Mouse (Mus musculus) CH12.LX (cell line): ENCODE data around the gene R3hdm2. TPM values are rescaled to one million over a fixed set of nuclear protein-coding genes. Genes with fewer than 3 reads are reported as not detected.

Source experiments
- DNase-seq: peaks from one replicate; pipeline ENCODE4 v3.0.0-alpha.2; 2013; ENCODE audit errors: extremely low read depth
- H3K27ac ChIP-seq: 2 replicates; pipeline ENCODE4 v1.5.1; 2012; ENCODE audit warnings: low read depth, mild to moderate bottlenecking, control low read depth, moderate library complexity; ENCODE audit not compliant: insufficient read depth
- H3K27me3 ChIP-seq: replicated peaks from 2 replicates; pipeline ENCODE3; 2012; ENCODE audit warnings: inconsistent platforms
- H3K36me3 ChIP-seq, 2 experiments: replicated peaks in 1 of 2; 2 replicates each; pipeline versions ENCODE3 to v1.6.1; 2012; ENCODE audit warnings: inconsistent platforms in 1 of 2, low read length in 1 of 2, mild to moderate bottlenecking in 1 of 2, mixed read lengths in 1 of 2, moderate library complexity in 1 of 2; ENCODE audit not compliant: control insufficient read depth in 1 of 2, insufficient read depth in 1 of 2
- H3K4me1 ChIP-seq, 2 experiments: 2 replicates each; pipeline ENCODE4 v1.6.1; 2012; ENCODE audit warnings: inconsistent platforms in 1 of 2, moderate library complexity in 1 of 2; ENCODE audit not compliant: insufficient read depth in 2 of 2, control insufficient read depth in 1 of 2
- H3K4me2 ChIP-seq: 2 replicates; pipeline ENCODE4 v1.6.1; 2012; ENCODE audit warnings: low read depth, mild to moderate bottlenecking, control low read depth; ENCODE audit not compliant: poor library complexity, insufficient read depth, severe bottlenecking
- H3K4me3 ChIP-seq, 3 experiments: fragments of 150-350 bp in 1 of 3; sonication (generic) in 1 of 3; replicated peaks in 1 of 3; 2 replicates each; pipeline versions ENCODE3 to v1.5.1; 2011 to 2012; ENCODE audit warnings: low read depth in 2 of 3, low read length in 2 of 3, mild to moderate bottlenecking in 2 of 3, moderate library complexity in 2 of 3, control low read depth in 1 of 3, improper control_type of control experiment in 1 of 3, inconsistent platforms in 1 of 3, mixed read lengths in 1 of 3; ENCODE audit not compliant: poor library complexity in 1 of 3
- H3K79me2 ChIP-seq: replicated peaks from 2 replicates; pipeline ENCODE4 v1.6.1; 2012; ENCODE audit warnings: mild to moderate bottlenecking, moderate library complexity; ENCODE audit not compliant: control insufficient read depth, poor library complexity, insufficient read depth, severe bottlenecking; ENCODE audit errors: extremely low read depth
- H3K9ac ChIP-seq: 2 replicates; pipeline ENCODE4 v1.6.1; 2012; ENCODE audit warnings: low read depth, mild to moderate bottlenecking, control low read depth, moderate library complexity; ENCODE audit not compliant: insufficient read depth
- H3K9me3 ChIP-seq: replicated peaks from 2 replicates; pipeline ENCODE3; 2012; ENCODE audit warnings: low read length, inconsistent platforms, mixed read lengths
- CHD2 ChIP-seq: IDR thresholded peaks from 2 replicates; pipeline ENCODE4 v1.6.1; 2011; ENCODE audit warnings: low read length, improper control_type of control experiment
- CTCF ChIP-seq, 2 experiments: IDR thresholded peaks in 1 of 2; conservative IDR thresholded peaks in 1 of 2; 2 replicates each; pipeline ENCODE4 v1.5.1; 2011 to 2012; ENCODE audit warnings: low read depth in 2 of 2, low read length in 2 of 2, improper control_type of control experiment in 1 of 2, inconsistent platforms in 1 of 2, mild to moderate bottlenecking in 1 of 2, moderate library complexity in 1 of 2
- MAZ ChIP-seq: IDR thresholded peaks from 2 replicates; pipeline ENCODE4 v1.6.1; 2012; ENCODE audit warnings: low read depth, mild to moderate bottlenecking, inconsistent platforms, low read length, improper control_type of control experiment, moderate library complexity
- POLR2A ChIP-seq: IDR thresholded peaks from 2 replicates; pipeline ENCODE4 v1.6.1; 2011; ENCODE audit warnings: low read depth, mild to moderate bottlenecking, improper control_type of control experiment, low read length
- POLR2AphosphoS2 ChIP-seq: IDR thresholded peaks from 2 replicates; pipeline ENCODE4 v1.6.1; 2011; ENCODE audit warnings: low read depth, low read length, improper control_type of control experiment
- RAD21 ChIP-seq: IDR thresholded peaks from 2 replicates; pipeline ENCODE4 v1.6.1; 2011; ENCODE audit warnings: low read depth, mild to moderate bottlenecking, low read length, improper control_type of control experiment, moderate library complexity
- TBP ChIP-seq: conservative IDR thresholded peaks from 2 replicates; pipeline ENCODE4 v1.6.1; 2011; ENCODE audit warnings: low read depth, low read length, improper control_type of control experiment
- USF1 ChIP-seq: IDR thresholded peaks from 2 replicates; pipeline ENCODE4 v1.6.1; 2014; ENCODE audit warnings: low read depth, mild to moderate bottlenecking, inconsistent platforms, low read length, improper control_type of control experiment
- ZMIZ1 ChIP-seq: IDR thresholded peaks from 2 replicates; pipeline ENCODE4 v1.6.1; 2012; ENCODE audit warnings: low read depth, mild to moderate bottlenecking, inconsistent platforms, low read length, improper control_type of control experiment
- dilution Hi-C: fragments of 300-500 bp; cut with MboI; formaldehyde crosslinking; loops from 2 replicates; pipeline ENCODE4 v1.14.3; 2020; ENCODE audit warnings: low sequenced_read_pairs; ENCODE audit not compliant: extremely low pct_unique_long_range_greater_than_20kb, extremely low pct_ligation_motif_present
- in situ Hi-C: fragments of 300-500 bp; cut with MboI; formaldehyde crosslinking; loops from 3 replicates; pipeline ENCODE4 v1.14.3; 2019; ENCODE audit warnings: low sequenced_read_pairs, low pct_ligation_motif_present, low pct_unique_long_range_greater_than_20kb, mixed read lengths
- polyA plus RNA-seq: library from polyadenylated mRNA; unstranded; fragments of >175 nt; gene quantifications from 2 replicates; pipeline ENCODE4 v1.2.1, GENCODE M21; 2012; ENCODE audit warnings: low read depth; ENCODE audit not compliant: insufficient read length
- total RNA-seq, 2 experiments: library from RNA; depleted of rRNA; stranded (reverse); fragments of 300-350 nt in 1 of 2; fragments of >200 nt in 1 of 2; gene quantifications; 2 replicates each; pipeline ENCODE4 v1.2.3; 2012 to 2014

R3hdm2 gene
- total and polyA plus RNA-seq, 3 experiments = 7.0 to 23.6 (median 8.7) TPM

GRCm38 (mm10) chr10:127546505-127546904 lies 166.4 kb downstream of the R3hdm2 start:
- no peak overlapping the region for H3K4me2 ChIP-seq
- H3K79me2 ChIP-seq = no peaks in the 10 kb centered on the region
- H3K36me3 ChIP-seq = peaks cover 84 to 91% of the 10 kb centered on the region in 2 experiments
- DNase-seq = no peak
- H3K27me3 ChIP-seq = no peaks in the 10 kb centered on the region
- no peaks in the 10 kb centered on the region for H3K4me1 ChIP-seq
- no peak overlapping the region for H3K9ac ChIP-seq
- in situ Hi-C loops (no loop called here), dilution Hi-C loops (no loop called here)
- no peak overlapping the region for H3K27ac ChIP-seq
- H3K4me3 ChIP-seq = no peak overlapping the region
- TF ChIP-seq CHD2 = no peak
- peak; percentile 45 to 48 for TF ChIP-seq CTCF (conservative IDR thresholded peaks at IDR 0.05 in 1 of 2, IDR thresholded peaks at IDR 0.05 in 1 of 2; ENCODE audit: low read depth in 2 of 2, low read length in 2 of 2)
- peak; percentile 4; the same call in 1 of the 2 replicates for TF ChIP-seq RAD21
- TF ChIP-seq USF1 = no peak
- H3K9me3 ChIP-seq = no peaks in the 10 kb centered on the region

GRCm38 (mm10) chr10:127548236-127548635 lies 168.1 kb downstream of the R3hdm2 start:
- in situ Hi-C loops = no loop called here
- no peaks in the 10 kb centered on the region for H3K27me3 ChIP-seq
- dilution Hi-C loops = no loop called here

More at GRCm38 (mm10) chr10:127548236-127548635, 168.1 kb downstream of the R3hdm2 start:
- no peaks in the 10 kb centered on the region for H3K79me2 ChIP-seq
- H3K4me1 ChIP-seq = no peaks in the 10 kb centered on the region
- peaks cover 88 to 91% of the 10 kb centered on the region in 2 experiments for H3K36me3 ChIP-seq
- no peak overlapping the region for H3K9ac ChIP-seq
- TF ChIP-seq ZMIZ1 = no peak
- no peak for TF ChIP-seq POLR2A
- TF ChIP-seq POLR2AphosphoS2 = no peak
- TF ChIP-seq TBP = no peak
- no peak for TF ChIP-seq CTCF (conservative IDR thresholded peaks at IDR 0.05 in 1 of 2, IDR thresholded peaks at IDR 0.05 in 1 of 2; ENCODE audit: low read depth in 2 of 2, low read length in 2 of 2)
- no peak for TF ChIP-seq MAZ
- TF ChIP-seq, all 38 proteins: peak for 0
- no peak for DNase-seq
- H3K27ac ChIP-seq = no peak overlapping the region
- H3K4me3 ChIP-seq = no peak overlapping the region
- H3K4me2 ChIP-seq = no peak overlapping the region
- no peaks in the 10 kb centered on the region for H3K9me3 ChIP-seq

Other genes with a start within 250 kb of the R3hdm2 start
- 15.5 and 17.5 TPM in 2 replicates for gene B4galnt1, start 215.1 kb upstream of the R3hdm2 start, total RNA-seq (2012; rRNA removed)
- 0.74 and 0.98 TPM in 2 replicates for gene B4galnt1, start 215.1 kb upstream of the R3hdm2 start, total RNA-seq (2014; rRNA removed)
- 1.9 and 2.3 TPM in 2 replicates for gene B4galnt1, start 215.1 kb upstream of the R3hdm2 start, polyA plus RNA-seq
- 1.2 and 1.7 TPM in 2 replicates for gene Slc26a10, start 199.7 kb upstream of the R3hdm2 start, total RNA-seq (2012; rRNA removed)
- gene Slc26a10, start 199.7 kb upstream of the R3hdm2 start, total RNA-seq (2014; rRNA removed) = 0.05 TPM in 2 replicates
- 0.16 and 0.44 TPM in 2 replicates for gene Slc26a10, start 199.7 kb upstream of the R3hdm2 start, polyA plus RNA-seq
- 8.6 and 8.7 TPM in 2 replicates for gene Arhgef25, start 190.2 kb upstream of the R3hdm2 start, total RNA-seq (2012; rRNA removed)
- gene Arhgef25, start 190.2 kb upstream of the R3hdm2 start, total RNA-seq (2014; rRNA removed) = 3.3 and 4.0 TPM in 2 replicates
- gene Arhgef25, start 190.2 kb upstream of the R3hdm2 start, polyA plus RNA-seq = 8.3 and 11.1 TPM in 2 replicates
- gene Dtx3, start 184.6 kb upstream of the R3hdm2 start, total RNA-seq (2012; rRNA removed) = 26.9 and 27.6 TPM in 2 replicates
- gene Dtx3, start 184.6 kb upstream of the R3hdm2 start, total RNA-seq (2014; rRNA removed) = 18.9 and 19.2 TPM in 2 replicates
- gene Dtx3, start 184.6 kb upstream of the R3hdm2 start, polyA plus RNA-seq = 51.2 and 54.4 TPM in 2 replicates
- 22.7 TPM in 2 replicates for gene Pip4k2c, start 168.7 kb upstream of the R3hdm2 start, total RNA-seq (2012; rRNA removed)
- 12.5 and 13.3 TPM in 2 replicates for gene Pip4k2c, start 168.7 kb upstream of the R3hdm2 start, total RNA-seq (2014; rRNA removed)
- gene Pip4k2c, start 168.7 kb upstream of the R3hdm2 start, polyA plus RNA-seq = 23.3 and 24.7 TPM in 2 replicates
- 1.3 and 2.1 TPM in 2 replicates for gene Kif5a, start 117.0 kb upstream of the R3hdm2 start, total RNA-seq (2012; rRNA removed)
- gene Kif5a, start 117.0 kb upstream of the R3hdm2 start, total RNA-seq (2014; rRNA removed) = not detected in 2 replicates
- 0.14 and 0.46 TPM in 2 replicates for gene Kif5a, start 117.0 kb upstream of the R3hdm2 start, polyA plus RNA-seq
- 88.5 and 91.9 TPM in 2 replicates for gene Dctn2, start 114.0 kb upstream of the R3hdm2 start, total RNA-seq (2012; rRNA removed)
- gene Dctn2, start 114.0 kb upstream of the R3hdm2 start, total RNA-seq (2014; rRNA removed) = 66.3 and 67.3 TPM in 2 replicates
- gene Dctn2, start 114.0 kb upstream of the R3hdm2 start, polyA plus RNA-seq = 79.1 and 94.1 TPM in 2 replicates
- 2.7 and 3.3 TPM in 2 replicates for gene Mbd6, start 91.3 kb upstream of the R3hdm2 start, total RNA-seq (2012; rRNA removed)
- gene Mbd6, start 91.3 kb upstream of the R3hdm2 start, total RNA-seq (2014; rRNA removed) = 0.51 and 0.74 TPM in 2 replicates
- gene Mbd6, start 91.3 kb upstream of the R3hdm2 start, polyA plus RNA-seq = 16.5 and 17.7 TPM in 2 replicates
- gene Mars, start 68.5 kb upstream of the R3hdm2 start, total RNA-seq (2012; rRNA removed) = 224 and 234 TPM in 2 replicates
- 110 and 143 TPM in 2 replicates for gene Mars, start 68.5 kb upstream of the R3hdm2 start, total RNA-seq (2014; rRNA removed)
- gene Mars, start 68.5 kb upstream of the R3hdm2 start, polyA plus RNA-seq = 161 and 177 TPM in 2 replicates
- 32.5 and 33.7 TPM in 2 replicates for gene Arhgap9, start 58.4 kb upstream of the R3hdm2 start, total RNA-seq (2012; rRNA removed)
- 32.4 and 34.0 TPM in 2 replicates for gene Arhgap9, start 58.4 kb upstream of the R3hdm2 start, total RNA-seq (2014; rRNA removed)
- 42.4 and 44.7 TPM in 2 replicates for gene Arhgap9, start 58.4 kb upstream of the R3hdm2 start, polyA plus RNA-seq
- gene Gli1, start 38.4 kb upstream of the R3hdm2 start, total RNA-seq (2012; rRNA removed) = 0.13 and 0.42 TPM in 2 replicates
- not detected in 2 replicates for gene Gli1, start 38.4 kb upstream of the R3hdm2 start, total RNA-seq (2014; rRNA removed)
- 0.10 and 0.14 TPM in 2 replicates for gene Gli1, start 38.4 kb upstream of the R3hdm2 start, polyA plus RNA-seq
- 1.3 and 2.6 TPM in 2 replicates for gene Inhbe, start 25.9 kb upstream of the R3hdm2 start, total RNA-seq (2012; rRNA removed)
- gene Inhbe, start 25.9 kb upstream of the R3hdm2 start, total RNA-seq (2014; rRNA removed) = 0.85 and 0.89 TPM in 2 replicates
- 0.65 and 0.83 TPM in 2 replicates for gene Inhbe, start 25.9 kb upstream of the R3hdm2 start, polyA plus RNA-seq
- gene Inhbc, start 9.9 kb upstream of the R3hdm2 start, total RNA-seq (2012; rRNA removed) = 0.08 and 0.38 TPM in 2 replicates
- gene Inhbc, start 9.9 kb upstream of the R3hdm2 start, total RNA-seq (2014; rRNA removed) = not detected in 2 replicates
- 0.20 TPM in 1 of 2 replicates, not detected in the other for gene Inhbc, start 9.9 kb upstream of the R3hdm2 start, polyA plus RNA-seq
- gene Stac3, start 121.4 kb downstream of the R3hdm2 start, total RNA-seq (2012; rRNA removed) = 0.08 and 0.42 TPM in 2 replicates
- 0.50 TPM in 1 of 2 replicates, not detected in the other for gene Stac3, start 121.4 kb downstream of the R3hdm2 start, total RNA-seq (2014; rRNA removed)
- gene Stac3, start 121.4 kb downstream of the R3hdm2 start, polyA plus RNA-seq = 0.79 and 0.93 TPM in 2 replicates
- 0.47 and 0.80 TPM in 2 replicates for gene Ndufa4l2, start 134.6 kb downstream of the R3hdm2 start, total RNA-seq (2012; rRNA removed)
- gene Ndufa4l2, start 134.6 kb downstream of the R3hdm2 start, total RNA-seq (2014; rRNA removed) = not detected in 2 replicates
- gene Ndufa4l2, start 134.6 kb downstream of the R3hdm2 start, polyA plus RNA-seq = not detected in 2 replicates
- 252 and 317 TPM in 2 replicates for gene Shmt2, start 142.1 kb downstream of the R3hdm2 start, total RNA-seq (2012; rRNA removed)
- 267 and 273 TPM in 2 replicates for gene Shmt2, start 142.1 kb downstream of the R3hdm2 start, total RNA-seq (2014; rRNA removed)
- 315 and 353 TPM in 2 replicates for gene Shmt2, start 142.1 kb downstream of the R3hdm2 start, polyA plus RNA-seq
- 0.13 TPM in 1 of 2 replicates, not detected in the other for gene Nxph4, start 154.2 kb downstream of the R3hdm2 start, total RNA-seq (2012; rRNA removed)
- not detected in 2 replicates for gene Nxph4, start 154.2 kb downstream of the R3hdm2 start, total RNA-seq (2014; rRNA removed)
- 0.14 and 0.15 TPM in 2 replicates for gene Nxph4, start 154.2 kb downstream of the R3hdm2 start, polyA plus RNA-seq
- gene Lrp1, start 240.8 kb downstream of the R3hdm2 start, total RNA-seq (2012; rRNA removed) = 16.5 and 51.2 TPM in 2 replicates
- 3.1 and 3.3 TPM in 2 replicates for gene Lrp1, start 240.8 kb downstream of the R3hdm2 start, total RNA-seq (2014; rRNA removed)
- 11.0 and 11.8 TPM in 2 replicates for gene Lrp1, start 240.8 kb downstream of the R3hdm2 start, polyA plus RNA-seq